ENCODE assay signal across 31 mouse cellular contexts in genomic region chr17:57273846-57274245, GRCm38 (mm10). TPM values are rescaled to one million over a fixed set of nuclear protein-coding genes. Genes with fewer than 3 reads are reported as not detected.
DNase-seq lines count a peak whose midpoint lies in the region; ATAC-seq and TF ChIP-seq lines count a peak whose summit lies in the region.
"Had no signal": no experiment of that assay in that cellular context is flagged by ENCODE, and none has a peak within 500 bp of the region (broad histone marks: within the 10 kb centered on the region; RNA-seq: fewer than 3 reads in every experiment).

No protein-coding gene starts in this region.

- H3K9me3 ChIP-seq in midbrain, embryonic 11.5 days (ENCODE audit: control insufficient read depth, low read length) = no peaks in the 10 kb centered on the region
- no peaks in the 10 kb centered on the region for H3K9me3 ChIP-seq in midbrain, embryonic 15.5 days
- H3K9me3 ChIP-seq: forebrain, embryonic 15.5 days; G1E; heart, embryonic 12.5 days; hindbrain, embryonic 12.5 days; limb, embryonic 13.5 days; liver, embryonic 12.5 days had no signal

- H3K9ac ChIP-seq in midbrain, embryonic 11.5 days (ENCODE audit: low read length) = no peak overlapping the region
- H3K9ac ChIP-seq in midbrain, embryonic 15.5 days = no peak overlapping the region
- H3K9ac ChIP-seq: forebrain, embryonic 15.5 days; hindbrain, embryonic 12.5 days; limb, embryonic 13.5 days; liver, embryonic 12.5 days had no signal

- no peak for ATAC-seq in midbrain, embryonic 11.5 days (ENCODE audit: low FRiP score)
- ATAC-seq in midbrain, embryonic 15.5 days (replicated peaks) = no peak
- ATAC-seq: activated CD4-positive, CD25-positive, alpha-beta regulatory T cell, adult 4 months; forebrain, embryonic 15.5 days; liver, embryonic 12.5 days; midbrain, embryonic 16.5 days; Patski had no signal

- H3K36me3 ChIP-seq in midbrain, embryonic 11.5 days (ENCODE audit: control insufficient read depth, insufficient read depth, low read length) = no peaks in the 10 kb centered on the region
- no peaks in the 10 kb centered on the region for H3K36me3 ChIP-seq in midbrain, embryonic 15.5 days (replicated peaks)
- H3K36me3 ChIP-seq: forebrain, embryonic 15.5 days; G1E; heart, embryonic 12.5 days; hindbrain, embryonic 12.5 days; limb, embryonic 13.5 days; liver, embryonic 12.5 days had no signal

- H3K4me2 ChIP-seq in midbrain, embryonic 11.5 days = no peak overlapping the region
- no peak overlapping the region for H3K4me2 ChIP-seq in midbrain, embryonic 15.5 days
- H3K4me2 ChIP-seq: hindbrain, embryonic 12.5 days had no signal

- H3K27me3 ChIP-seq in midbrain, embryonic 11.5 days (ENCODE audit: control insufficient read depth, insufficient read depth, low read length) = peaks cover 29% of the 10 kb centered on the region
- H3K27me3 ChIP-seq in midbrain, embryonic 15.5 days (replicated peaks) = peaks cover 30% of the 10 kb centered on the region

- peak overlapping the region; percentile 99; the same call in 1 of the 2 replicates for H3K27ac ChIP-seq in gastrocnemius, adult 2 months
- H3K27ac ChIP-seq in midbrain, embryonic 11.5 days (ENCODE audit: low read depth, low read length) = no peak overlapping the region
- H3K27ac ChIP-seq in midbrain, embryonic 15.5 days = no peak overlapping the region
- H3K27ac ChIP-seq: forebrain, embryonic 15.5 days; hindbrain, embryonic 12.5 days; limb, embryonic 13.5 days; liver, embryonic 12.5 days had no signal

- H3K4me1 ChIP-seq in midbrain, embryonic 11.5 days (ENCODE audit: control insufficient read depth, insufficient read depth, low read length) = peaks cover 14% of the 10 kb centered on the region
- peaks cover 23% of the 10 kb centered on the region for H3K4me1 ChIP-seq in midbrain, embryonic 15.5 days

- no peak for TF ChIP-seq CTCF in gastrocnemius, adult 2 months (IDR thresholded peaks at IDR 0.05)

- intact Hi-C loops in gastrocnemius, adult 2 months (cut with DNase I) = loop anchor here (10.0 kb wide), 2 partner anchors 219 to 1239 kb away; partner anchors contain the start of genes Crb3, Sh3gl1 and Slc25a23
- intact Hi-C loops in heart, postnatal 36 days (cut with DNase I) = loop anchor here (10.0 kb wide), 1 partner anchor 659 kb away; the partner anchor contains the start of gene Rpl36

- no peak for DNase-seq in gastrocnemius, adult 2 months
- no peak for DNase-seq in gastrocnemius, postnatal 25 days
- peak; percentile 66 for DNase-seq in midbrain, embryonic 11.5 days (ENCODE audit: low spot score, missing footprints)
- peak; percentile 77 for DNase-seq in R1 (ENCODE audit: low read depth, low spot score)
- DNase-seq in heart, postnatal 36 days = no peak
- DNase-seq in ovary, postnatal 14 days (ENCODE audit: low spot score) = no peak
- DNase-seq: adrenal gland, adult 8-10 months; cerebellum, adult 18-20 months; cerebellum, postnatal 36 days; embryo, embryonic 11 days; gastrocnemius, postnatal 10 days; heart, adult 11 months; heart, postnatal 14 days; kidney, adult 18-20 months; kidney, postnatal 25 days; layer of hippocampus, postnatal 36 days; lung, adult 2 months; right cerebral cortex, adult 18-20 months; thymus, postnatal 25 days had no signal

- WGBS in midbrain, embryonic 11.5 days = 41% methylated on average over 6 of the region's 7 CpGs
- WGBS in midbrain, embryonic 15.5 days = 42% methylated on average over 7 of the region's 7 CpGs

- H3K4me3 ChIP-seq in gastrocnemius, adult 2 months = peak overlapping the region; percentile 93
- H3K4me3 ChIP-seq in midbrain, embryonic 11.5 days (ENCODE audit: low read depth, low read length) = no peak overlapping the region
- H3K4me3 ChIP-seq in midbrain, embryonic 15.5 days = no peak overlapping the region
- H3K4me3 ChIP-seq: hindbrain, embryonic 12.5 days had no signal

RNA-seq across cellular contexts. Expression of gene Vav1, which starts 5.1 kb away (rescaled TPM):
- total RNA-seq in gastrocnemius, adult 2 months (2021) = under 1 TPM; 0.46 to 0.56 TPM
- under 1 TPM; 0.33 to 0.56 TPM for total RNA-seq in gastrocnemius, postnatal 25 days (2021)
- polyA plus RNA-seq in midbrain, embryonic 11.5 days (2014; fragmentation: Nextera tagmentation; extraction: Ambion mirVana) = 1.8 and 2.3 TPM in 2 replicates
- 1.5 and 1.6 TPM in 2 replicates for polyA plus RNA-seq in midbrain, embryonic 15.5 days (2015; fragmentation: Nextera tagmentation; extraction: Ambion mirVana)
- total RNA-seq in heart, postnatal 36 days (2021) = 1 to 10 TPM; 1.4 to 2.5 TPM
- polyA plus RNA-seq: C2C12, myocyte, Patski had no signal

RNA-seq across cellular contexts. Expression of gene Trip10, which starts 24.6 kb away (rescaled TPM):
- 100 to 1,000 TPM; 170 to 176 TPM for total RNA-seq in gastrocnemius, adult 2 months (2021)
- 100 to 1,000 TPM; 132 to 134 TPM for total RNA-seq in gastrocnemius, postnatal 25 days (2021)
- polyA plus RNA-seq in midbrain, embryonic 11.5 days (2014; fragmentation: Nextera tagmentation; extraction: Ambion mirVana) = 21.2 and 23.6 TPM in 2 replicates
- polyA plus RNA-seq in midbrain, embryonic 15.5 days (2015; fragmentation: Nextera tagmentation; extraction: Ambion mirVana) = 9.6 and 10.5 TPM in 2 replicates
- total RNA-seq in heart, postnatal 36 days (2021) = 100 to 1,000 TPM; 113 to 124 TPM

RNA-seq across cellular contexts. Expression of gene Gpr108, which starts 25.6 kb away (rescaled TPM):
- total RNA-seq in gastrocnemius, adult 2 months (2021) = 10 to 100 TPM; 24.0 to 24.4 TPM
- 10 to 100 TPM; 20.7 to 22.7 TPM for total RNA-seq in gastrocnemius, postnatal 25 days (2021)
- 19.7 and 24.5 TPM in 2 replicates for polyA plus RNA-seq in midbrain, embryonic 11.5 days (2014; fragmentation: Nextera tagmentation; extraction: Ambion mirVana)
- 22.7 and 23.1 TPM in 2 replicates for polyA plus RNA-seq in midbrain, embryonic 15.5 days (2015; fragmentation: Nextera tagmentation; extraction: Ambion mirVana)
- 10 to 100 TPM; 32.0 to 32.1 TPM for total RNA-seq in heart, postnatal 36 days (2021)

RNA-seq across cellular contexts. Expression of gene C3, which starts 45.9 kb away (rescaled TPM):
- total RNA-seq in gastrocnemius, adult 2 months (2021) = 10 to 100 TPM; 10.3 to 24.5 TPM
- 10 to 100 TPM in 1 of 2 experiments, 1 to 10 TPM in 1; 2.5 to 26.2 TPM for total RNA-seq in gastrocnemius, postnatal 25 days (2021)
- 0.19 and 0.68 TPM in 2 replicates for polyA plus RNA-seq in midbrain, embryonic 11.5 days (2014; fragmentation: Nextera tagmentation; extraction: Ambion mirVana)
- 2.2 TPM in 2 replicates for polyA plus RNA-seq in midbrain, embryonic 15.5 days (2015; fragmentation: Nextera tagmentation; extraction: Ambion mirVana)
- 10 to 100 TPM; 96.2 to 97.5 TPM for total RNA-seq in heart, postnatal 36 days (2021)

Comparison
In these comparisons a context has a peak if more than half of its experiments do, and no peak if none do; other contexts are left out.
1. DNase-seq: peak in midbrain, embryonic 11.5 days (single experiment) and R1 (single experiment); none in gastrocnemius, adult 2 months (single experiment), gastrocnemius, postnatal 25 days (single experiment), heart, postnatal 36 days (0 of 2) and ovary, postnatal 14 days (single experiment).